Mouse (Mus musculus) retina, postnatal 1 day (tissue): Measurements from ENCODE around the gene Cytip.
"Not testable (repeated sequence)": the region's sequence is repeated elsewhere in the genome, so short reads cannot be mapped to it uniquely, and the experiment has no call there.

Experiments
- DNase-seq: peaks from one replicate; pipeline ENCODE4 v3.0.0-alpha.2; 2012

The Cytip gene

DNA sequence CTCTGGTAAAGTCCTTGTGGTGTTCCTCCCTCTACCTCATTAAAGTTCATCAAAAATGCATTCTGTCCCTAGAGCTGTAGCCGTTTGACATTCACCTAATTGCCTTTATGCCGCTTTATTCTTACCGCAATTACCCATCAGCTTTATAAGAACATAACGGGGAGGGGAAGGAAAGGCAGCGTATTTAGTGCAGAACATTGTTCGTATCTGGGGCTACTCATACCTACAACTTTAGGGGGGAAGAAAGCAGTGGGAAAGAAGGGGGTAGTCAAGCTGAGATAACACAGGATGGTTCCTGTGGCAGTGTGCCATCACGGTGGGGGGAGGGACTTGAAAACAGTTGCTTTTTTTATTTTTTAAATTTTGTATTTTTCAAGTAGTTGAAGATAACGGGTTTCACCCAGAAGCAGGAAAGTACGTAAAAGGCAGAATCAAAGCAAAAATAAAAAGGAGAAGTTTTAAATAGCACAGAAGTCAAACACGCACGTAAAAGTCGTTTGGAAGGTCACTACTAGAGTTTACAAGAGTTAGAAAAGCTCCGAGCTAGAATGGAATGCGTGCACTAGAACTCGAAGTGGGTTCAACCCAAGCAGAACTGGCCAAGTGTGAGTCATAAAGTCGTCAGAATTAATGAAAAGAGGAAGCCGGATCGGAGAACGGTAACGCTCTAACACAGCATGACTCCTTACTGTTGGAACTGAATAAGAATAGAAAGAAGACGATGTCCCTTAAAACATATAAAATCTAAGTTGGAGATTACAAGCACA lies 34.6 kb downstream of the Cytip start:
- DNase-seq: no peak

DNA sequence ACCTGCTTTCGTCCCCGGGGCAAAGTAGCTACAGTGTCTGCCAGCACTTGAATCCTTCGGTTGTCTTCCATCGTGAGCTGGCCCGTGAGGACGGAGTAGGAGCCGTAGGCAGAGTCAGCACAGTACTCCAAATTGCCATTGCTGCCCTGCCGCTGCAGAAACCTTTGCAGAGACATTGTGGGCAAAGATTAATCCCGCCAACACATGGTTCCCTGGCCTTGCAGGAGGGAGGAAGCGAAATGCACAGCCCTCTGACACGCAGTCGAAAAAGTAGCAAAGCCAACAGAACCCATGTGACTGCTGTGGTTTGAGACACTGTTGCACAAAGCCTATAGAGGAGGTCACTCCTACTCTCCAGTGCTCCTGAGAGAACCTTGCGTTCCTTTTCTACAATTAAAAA lies 35.5 kb downstream of the Cytip start:
- DNase-seq: no peak

DNA sequence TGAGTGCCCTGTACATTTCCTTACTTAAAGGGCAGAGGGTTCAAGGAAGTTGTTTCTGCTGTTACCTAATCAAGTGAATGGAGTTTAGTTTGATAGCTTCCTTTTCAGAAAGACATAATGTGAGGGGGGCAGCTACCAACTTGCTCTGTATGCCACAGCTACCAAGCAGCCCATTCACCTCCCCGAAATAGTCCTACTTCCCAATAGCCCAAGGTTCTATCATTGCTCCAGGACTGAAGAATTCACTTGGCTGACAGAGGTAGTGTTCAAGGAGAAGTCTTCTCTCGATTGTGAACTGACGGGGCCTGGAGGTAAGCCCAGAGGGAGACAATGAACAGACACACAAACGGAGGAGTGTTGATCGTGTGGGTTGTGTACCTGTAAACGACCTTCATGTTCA lies 36.2 kb downstream of the Cytip start:
- no peak for DNase-seq

DNA sequence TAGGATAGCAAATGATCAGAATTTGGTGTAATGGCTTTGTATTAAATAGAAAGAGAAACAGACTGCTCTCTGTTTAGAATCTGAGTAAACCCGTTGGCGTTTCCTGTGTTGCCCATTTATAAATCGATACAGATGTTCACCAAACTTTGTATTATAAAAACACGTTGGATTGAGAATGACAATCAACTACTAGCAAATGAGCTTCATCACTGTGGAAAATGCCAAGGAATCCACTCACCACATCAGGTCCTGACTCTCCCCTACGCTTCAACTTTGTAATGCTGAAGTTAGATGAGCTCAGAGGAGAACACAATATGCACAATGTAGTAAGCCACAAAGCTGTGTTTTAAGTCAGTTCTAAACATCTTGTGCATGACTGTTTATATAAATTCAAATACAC lies 36.8 kb downstream of the Cytip start:
- DNase-seq: no peak

DNA sequence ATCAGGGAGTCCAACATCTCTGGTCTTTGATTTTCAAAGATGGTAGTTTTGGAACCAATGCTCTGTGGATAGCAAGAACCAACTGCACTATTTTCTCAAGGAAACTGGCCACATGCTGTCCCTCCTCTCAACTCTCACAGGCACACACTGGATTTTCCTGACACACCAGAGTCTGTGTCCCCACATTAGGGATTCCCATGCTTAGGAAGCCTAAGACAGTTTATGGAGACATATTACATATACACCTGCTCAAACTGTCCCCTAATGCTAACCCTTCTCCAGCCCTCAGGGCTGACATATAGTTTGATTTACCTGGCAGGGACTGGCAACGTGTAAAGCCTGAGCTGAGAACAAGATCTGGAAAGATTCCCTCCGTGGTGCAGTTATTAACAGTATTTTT lies 37.2 kb downstream of the Cytip start:
- no peak for DNase-seq

DNA sequence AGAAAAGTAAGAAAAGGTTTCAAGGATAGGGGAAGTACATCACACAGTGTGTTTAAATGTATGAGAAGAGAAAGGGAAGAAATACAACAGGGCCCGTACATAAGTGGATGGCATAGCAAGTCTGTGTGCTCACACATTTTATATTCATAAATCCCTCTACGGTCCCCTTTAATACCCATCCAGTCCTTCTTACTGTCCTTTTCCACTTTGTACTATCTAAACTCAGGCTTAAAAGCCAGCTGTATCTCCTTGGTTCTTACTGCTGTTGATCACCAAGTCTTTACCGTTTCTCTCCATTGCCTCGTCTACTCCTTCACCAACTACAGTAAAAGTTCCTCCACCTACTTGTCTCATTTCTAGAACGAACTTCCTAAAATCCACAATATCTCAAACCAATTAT lies 37.9 kb downstream of the Cytip start:
- no peak for DNase-seq

DNA sequence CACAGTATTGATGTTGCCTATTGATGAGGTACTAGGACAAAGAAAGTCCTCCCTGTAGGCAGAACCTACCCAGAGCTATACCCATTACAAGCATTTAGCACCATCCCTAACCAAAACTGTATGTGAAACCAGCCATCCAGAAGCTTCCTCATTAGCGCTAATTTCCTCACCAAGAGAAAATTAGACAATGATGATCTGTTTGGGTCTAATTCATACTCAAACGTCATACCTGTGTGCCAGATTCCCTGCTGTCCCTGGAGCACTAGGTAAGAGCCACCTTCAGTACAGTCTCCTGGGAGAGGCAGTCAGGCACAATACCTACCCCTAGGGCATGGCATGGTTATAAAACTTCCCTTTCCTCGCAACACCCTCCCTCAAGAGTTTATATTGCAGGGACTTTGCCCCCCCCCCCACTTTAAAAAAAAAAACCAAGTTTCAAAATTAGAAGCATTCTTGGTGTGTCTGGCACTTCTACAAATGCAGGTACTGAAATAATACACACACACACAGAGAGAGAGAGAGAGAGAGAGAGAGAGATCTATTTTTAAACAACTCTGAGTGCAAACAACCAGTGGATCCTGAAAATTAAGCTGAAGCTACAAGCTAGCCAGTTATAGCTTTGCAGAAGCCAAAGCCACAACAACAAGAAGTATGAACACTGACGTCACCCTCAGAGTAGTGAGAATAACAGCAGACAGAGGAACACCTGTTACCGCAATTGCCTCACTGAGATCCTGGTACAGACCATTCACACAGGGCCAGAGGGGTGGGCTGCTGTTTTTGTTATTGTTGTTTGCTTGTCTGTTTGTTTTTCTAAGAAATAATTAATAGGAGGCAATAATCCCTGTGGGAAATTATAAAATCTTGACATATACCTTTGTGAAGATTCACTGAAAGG lies 38.6 kb downstream of the Cytip start:
- DNase-seq: no peak

DNA sequence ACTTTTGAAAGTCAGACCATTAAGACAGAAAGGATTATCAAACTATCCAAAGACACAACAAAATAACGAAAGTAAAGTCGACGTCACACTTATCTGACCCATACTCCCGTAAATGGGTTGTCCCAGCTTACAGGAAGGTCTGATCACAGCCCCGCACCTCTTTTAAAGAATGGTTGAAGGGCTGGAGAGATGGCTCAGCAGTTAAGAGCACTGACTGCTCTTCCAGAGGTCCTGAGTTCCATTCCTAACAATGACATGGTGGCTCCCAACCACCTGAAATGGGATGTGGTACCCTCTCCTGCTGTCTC lies 39.3 kb downstream of the Cytip start:
- DNase-seq: no peak

DNA sequence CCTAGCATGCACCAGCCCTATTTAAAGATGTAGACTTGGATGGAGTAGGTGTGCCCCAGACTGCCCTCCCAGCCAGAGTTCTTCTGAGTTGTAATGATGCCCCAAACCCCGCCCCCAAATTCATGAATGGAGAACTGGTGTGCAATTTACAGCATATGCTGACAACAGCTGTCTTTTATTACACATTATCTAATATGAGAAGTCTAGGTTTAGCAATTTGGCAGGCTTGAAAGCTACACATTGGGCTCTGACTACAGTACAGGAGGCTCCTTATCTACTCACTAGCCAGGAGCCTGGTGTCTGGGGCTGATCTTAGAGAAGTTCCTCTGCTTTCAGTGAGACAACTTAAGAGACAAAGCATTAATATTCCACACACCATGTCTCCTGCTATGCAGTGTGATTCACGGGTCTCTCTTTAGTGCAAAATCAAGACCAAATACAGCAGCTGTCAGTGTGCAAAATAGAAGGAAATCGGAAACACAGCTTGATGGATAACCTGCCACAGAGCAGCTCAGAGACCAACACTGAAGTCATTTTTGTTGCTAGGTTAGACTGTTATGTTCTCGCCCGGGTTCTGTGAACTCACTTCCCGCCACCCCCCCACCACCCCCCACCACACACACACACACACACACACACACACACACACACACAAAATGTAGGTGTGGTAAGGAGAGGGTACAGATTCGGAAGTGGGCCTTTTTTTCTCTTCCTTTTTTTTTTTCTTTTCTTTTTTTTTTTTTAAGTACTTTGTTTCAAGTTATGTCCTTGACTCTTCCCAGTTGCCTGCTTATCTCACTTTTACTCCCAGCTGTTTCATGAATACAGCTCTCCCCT lies 39.8 kb downstream of the Cytip start:
- no peak for DNase-seq

DNA sequence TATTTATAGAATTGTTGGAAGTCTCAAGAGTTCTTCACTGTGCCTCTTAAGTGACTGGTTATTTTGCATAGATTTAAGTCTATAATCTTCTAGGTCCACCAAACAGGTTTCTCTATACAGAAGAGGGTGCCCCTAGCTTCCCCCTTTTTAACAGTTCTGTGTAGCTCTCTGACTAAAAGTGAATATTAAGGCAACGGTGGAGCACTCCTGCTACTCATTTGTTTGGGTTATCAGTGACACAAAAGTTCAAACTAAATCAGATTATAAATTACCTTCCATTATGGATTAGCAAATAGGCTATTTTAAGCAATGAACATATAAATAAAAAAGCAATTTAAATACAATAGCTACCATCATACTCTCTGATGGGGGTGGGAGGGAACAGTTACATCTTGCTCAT lies 40.8 kb downstream of the Cytip start:
- DNase-seq: no peak

DNA sequence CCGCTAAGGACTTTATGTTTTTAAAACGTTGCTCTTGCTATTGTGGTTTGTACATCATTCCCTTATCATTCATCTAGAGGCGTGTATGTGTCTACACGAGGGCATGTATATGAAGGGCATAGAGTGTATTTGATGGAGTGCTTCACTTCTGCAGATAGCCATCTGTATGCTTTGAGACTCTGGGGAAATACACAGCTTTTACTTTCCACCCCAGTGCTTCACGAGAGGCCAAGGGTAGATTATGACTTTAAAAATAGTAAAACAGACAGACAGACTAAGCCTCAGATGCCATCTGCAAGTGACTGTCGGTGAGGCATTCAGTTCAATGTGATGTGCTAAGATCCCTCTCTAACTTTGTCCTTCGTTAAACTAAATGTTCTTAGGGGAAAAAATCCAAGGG lies 41.6 kb downstream of the Cytip start:
- no peak for DNase-seq

DNA sequence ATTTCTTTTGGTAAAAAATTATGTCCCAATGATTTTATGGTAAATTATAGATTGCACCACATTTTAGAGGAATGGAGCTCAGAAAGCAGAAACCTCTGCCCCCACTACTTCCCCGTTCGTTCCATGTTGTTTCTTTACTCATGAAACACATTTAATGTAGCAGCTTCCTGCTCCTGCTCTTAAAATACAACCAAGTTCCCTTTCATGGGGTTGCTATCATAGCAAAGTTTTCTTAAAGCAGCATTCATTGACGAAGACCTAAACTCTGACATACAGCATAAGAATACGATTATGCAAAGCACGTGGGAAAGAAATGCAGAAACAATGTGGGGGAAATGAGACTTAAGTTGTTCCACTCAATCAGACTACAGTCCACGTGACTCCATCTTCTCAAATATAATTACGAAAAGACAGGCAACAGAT lies 45.3 kb downstream of the Cytip start:
- no peak for DNase-seq

DNA sequence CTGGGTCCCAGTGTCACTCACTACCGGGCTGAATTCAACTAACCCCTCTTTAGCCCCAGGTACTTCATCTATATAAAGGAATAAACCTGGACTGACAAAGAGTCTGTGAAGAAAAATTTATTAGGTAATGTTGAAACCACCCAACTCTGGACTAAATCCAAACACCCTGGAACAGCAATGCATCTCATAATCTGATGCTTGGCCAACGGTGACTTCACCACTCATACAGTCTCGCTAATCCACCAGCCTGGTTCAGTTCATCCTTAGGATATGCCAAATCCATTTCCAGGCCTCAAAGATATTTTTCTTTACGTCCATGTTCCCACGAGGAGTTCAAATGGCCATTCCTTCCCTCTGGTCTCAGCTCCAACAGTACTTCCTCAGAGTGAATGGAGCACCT lies 48.8 kb downstream of the Cytip start:
- no peak for DNase-seq

DNA sequence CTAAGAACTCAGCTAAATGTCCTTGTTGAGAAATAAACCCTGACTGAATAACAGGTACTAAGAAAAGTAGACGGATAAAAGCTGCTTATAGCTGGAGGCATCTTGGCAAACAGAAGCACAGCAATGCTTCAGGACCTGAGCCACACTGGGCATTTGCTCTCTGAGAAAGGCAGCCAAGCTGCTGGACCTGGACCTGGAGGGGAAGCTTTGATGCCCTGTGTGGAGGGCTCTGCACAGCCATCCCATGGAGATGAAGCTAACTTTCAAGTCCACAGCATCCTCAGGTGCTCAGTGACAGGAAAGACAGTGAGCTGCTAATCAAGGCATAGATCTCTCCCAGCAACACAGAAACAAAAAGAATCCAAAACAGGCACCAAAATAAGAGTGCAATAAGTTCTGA lies 54.8 kb downstream of the Cytip start:
- DNase-seq: no peak

DNA sequence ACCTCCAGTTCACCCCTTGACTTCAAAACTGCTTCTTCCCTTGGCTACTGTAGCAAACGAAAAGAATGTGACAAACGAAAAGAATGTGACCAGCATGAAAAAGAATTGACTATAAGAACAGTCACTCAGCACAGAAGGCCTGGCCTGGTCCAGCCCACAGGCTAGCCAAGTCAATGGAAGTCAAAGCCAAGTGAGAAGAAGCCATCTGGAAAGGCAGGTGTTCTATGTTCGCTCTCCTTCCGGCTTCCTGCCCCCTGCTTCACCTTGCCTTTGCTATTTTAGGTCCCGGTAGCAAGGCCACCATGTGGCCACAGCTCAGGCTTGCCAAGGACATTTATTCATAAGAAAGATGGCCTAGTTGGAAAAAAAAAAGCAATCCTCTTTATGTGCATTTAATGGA lies 56.7 kb downstream of the Cytip start:
- no peak for DNase-seq

DNA sequence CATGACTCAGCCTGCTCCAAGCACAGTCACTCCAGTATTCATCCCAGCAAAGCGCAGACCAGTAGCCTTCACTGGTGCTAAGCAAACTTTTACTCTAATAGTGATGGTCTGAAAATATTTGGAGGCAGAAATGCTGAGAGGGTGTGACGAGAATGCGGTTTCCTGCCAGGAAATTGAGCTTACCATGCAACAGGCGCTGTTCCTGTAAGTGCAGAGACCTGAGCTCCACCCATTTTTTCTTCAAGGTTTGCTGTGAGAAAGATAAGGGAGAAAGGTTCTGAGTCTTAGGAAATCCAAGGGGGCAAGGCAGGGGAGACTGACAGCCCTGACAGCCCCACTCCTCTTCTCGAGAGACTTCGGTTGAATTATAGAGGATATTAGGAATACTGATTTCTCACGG lies 57.7 kb downstream of the Cytip start:
- DNase-seq: no peak

DNA sequence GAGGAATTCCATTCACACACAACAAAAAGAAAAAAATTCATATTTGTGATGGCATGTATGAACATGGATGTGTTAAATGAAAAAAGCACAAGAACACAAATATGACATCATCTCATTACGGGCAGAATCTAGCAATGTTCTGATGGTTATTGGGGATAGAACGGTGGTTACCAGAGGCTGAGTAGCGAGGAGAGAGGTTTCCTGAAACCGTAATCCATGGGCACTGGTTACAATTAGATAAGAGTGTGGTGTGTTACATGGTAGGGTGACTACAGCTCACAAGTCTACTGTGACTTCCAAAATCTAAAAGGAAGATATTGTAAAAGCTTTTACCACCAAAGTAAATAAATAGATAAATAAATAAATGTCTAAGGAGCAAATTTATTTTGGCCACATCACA lies 58.8 kb downstream of the Cytip start:
- no peak for DNase-seq

DNA sequence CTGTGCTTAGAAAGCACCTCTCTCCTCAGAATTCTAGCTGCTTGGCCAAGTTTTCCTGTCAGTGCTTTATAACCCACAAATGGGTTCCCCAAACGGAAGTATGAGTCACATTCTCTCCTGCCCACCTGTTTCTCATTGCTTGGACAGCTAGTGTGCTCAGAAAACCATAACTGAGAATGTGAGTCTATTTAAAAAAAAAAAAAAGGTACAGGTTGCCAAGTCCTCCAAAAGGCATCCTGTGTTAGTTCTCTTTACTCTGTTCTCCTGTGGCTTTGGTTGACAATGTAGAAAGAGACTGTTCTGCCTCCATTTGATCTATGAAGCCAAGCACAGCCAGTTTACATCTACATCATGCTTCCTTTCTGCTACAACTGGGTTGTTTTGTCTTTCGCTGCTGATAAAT lies 60.3 kb downstream of the Cytip start:
- no peak for DNase-seq

DNA sequence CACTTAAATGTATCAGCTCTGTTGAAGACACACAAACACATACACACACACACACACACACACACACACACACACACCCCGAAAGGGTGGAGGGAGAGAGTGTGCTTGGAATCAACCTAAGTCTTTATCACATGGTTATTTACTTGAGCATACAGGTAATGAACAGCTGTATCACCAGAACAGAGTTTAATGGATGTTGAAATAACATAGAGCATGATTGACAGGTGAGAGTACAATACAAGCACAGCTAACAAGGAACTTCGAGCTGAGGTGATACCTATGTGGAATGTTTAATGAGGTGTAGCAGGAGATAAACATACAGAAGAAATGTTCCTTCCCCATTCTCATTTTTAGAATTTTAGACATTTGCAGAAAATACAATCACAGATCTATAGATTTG lies 62.7 kb downstream of the Cytip start:
- no peak for DNase-seq

DNA sequence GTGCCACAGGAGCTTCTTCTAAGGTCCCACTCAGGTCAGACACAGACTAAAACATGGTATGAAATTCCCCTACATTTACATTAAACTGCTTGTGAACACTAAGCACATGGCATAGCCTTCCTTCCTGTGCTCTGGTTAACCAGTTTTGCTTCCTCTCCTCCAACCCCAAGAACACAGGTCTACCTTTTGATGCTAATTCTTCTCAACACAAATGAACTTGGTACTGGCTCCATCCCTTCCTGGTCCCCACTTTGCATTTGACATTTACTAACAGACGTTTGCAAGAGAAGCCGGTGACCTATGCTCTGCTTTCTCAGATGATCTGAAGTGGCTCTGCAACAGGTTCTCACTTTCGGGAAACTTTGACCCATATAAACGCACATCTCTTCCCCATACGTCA lies 65.4 kb downstream of the Cytip start:
- DNase-seq: no peak

DNA sequence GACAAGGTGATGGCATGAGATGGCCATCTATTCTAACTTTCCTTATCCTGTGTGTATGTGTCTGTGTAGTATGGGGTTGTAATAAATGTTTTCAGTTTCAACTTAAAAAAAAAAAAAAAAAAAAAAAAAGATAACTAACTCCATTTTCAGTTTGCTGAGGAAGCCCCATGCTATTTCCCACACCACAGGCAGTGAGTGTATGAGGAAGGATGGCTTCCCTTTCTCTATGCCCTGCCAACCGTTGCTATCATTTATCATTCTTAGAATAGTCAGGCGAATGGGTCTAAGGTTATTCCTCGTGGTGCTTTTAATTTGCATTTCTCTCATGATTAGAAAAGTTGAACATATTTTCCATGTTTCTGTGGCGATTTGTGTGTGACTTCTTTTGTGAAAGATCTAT lies 84.2 kb downstream of the Cytip start:
- no peak for DNase-seq

DNA sequence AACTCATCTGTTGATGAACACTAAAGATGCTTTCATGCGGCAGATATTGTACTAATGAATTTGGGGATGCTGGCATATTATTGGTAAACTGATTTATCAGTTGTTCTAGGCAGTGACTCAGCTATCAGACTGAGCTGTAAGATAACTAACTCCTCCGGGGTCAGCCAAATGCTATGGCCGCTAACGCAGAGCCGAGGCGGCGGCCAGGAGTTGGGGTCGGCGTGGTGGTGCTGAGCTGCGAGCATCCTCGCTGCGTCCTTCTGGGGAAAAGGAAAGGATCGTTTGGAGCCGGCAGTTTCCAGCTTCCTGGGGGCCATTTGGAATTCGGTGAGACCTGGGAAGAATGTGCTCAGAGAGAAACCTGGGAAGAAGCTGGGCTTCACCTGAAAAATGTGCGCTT lies 87.4 kb downstream of the Cytip start:
- DNase-seq: not testable (repeated sequence)

DNA sequence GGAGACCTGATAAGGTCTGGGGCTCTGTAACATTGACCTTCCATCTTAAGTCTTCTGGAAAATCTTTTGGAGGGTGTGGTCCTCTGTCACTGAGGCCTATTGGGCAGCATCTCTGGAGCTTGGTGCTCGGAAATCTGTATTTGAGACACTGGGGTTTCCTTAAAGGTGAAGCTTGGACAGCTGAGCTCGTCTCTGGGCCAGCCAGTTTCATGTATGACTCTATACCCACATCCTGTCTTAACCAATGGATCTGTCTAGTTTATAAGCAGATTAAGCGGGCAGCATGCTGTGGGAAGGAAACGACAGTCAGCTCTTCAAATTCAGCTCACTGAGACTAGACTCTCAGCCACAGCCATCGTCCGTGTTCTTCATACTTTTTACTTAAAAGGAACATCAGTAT lies 88.3 kb downstream of the Cytip start:
- no peak for DNase-seq

DNA sequence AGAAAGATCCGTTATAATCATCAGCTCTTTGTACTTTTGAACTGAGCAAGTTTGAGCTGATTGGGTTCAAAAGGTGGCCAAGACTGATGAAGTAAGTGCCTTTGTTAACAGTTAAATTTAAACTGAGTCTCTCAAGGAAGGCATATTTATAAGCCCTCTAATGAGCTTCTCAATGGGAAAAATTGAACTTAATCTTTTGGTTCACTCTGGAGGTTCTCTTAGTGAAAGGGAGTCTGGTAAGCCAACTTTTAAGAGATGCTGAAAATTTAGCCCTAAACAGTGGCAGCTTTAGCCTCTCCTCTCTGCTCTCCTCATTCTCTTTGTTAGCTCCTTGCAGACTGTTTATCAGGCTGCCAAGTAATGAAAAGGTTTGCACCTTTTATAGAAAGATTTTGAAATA lies 100.5 kb downstream of the Cytip start:
- DNase-seq: no peak
